Mouse (Mus musculus) heart, embryonic 10.5 days (tissue): ENCODE measurements around the gene Ube4a. TPM values are rescaled to one million over a fixed set of nuclear protein-coding genes. Genes with fewer than 3 reads are reported as not detected.

Experiments used
- DNase-seq: peaks from one replicate; pipeline ENCODE4 v3.0.0-alpha.2; 2017; ENCODE audit warnings: low spot score
- H3K27ac ChIP-seq: fragments of 300-500 bp; sonication (generic); 2 replicates; pipeline ENCODE4 v1.5.1; 2016; ENCODE audit warnings: mild to moderate bottlenecking
- H3K27me3 ChIP-seq: fragments of 300-500 bp; sonication (generic); 2 replicates; pipeline ENCODE4 v1.6.1; 2016; ENCODE audit warnings: mild to moderate bottlenecking; ENCODE audit not compliant: poor library complexity, insufficient read depth, severe bottlenecking
- H3K36me3 ChIP-seq: fragments of 300-500 bp; sonication (generic); 2 replicates; pipeline ENCODE4 v1.6.1; 2016; ENCODE audit warnings: mild to moderate bottlenecking, moderate library complexity
- H3K4me1 ChIP-seq: fragments of 300-500 bp; sonication (generic); 2 replicates; pipeline ENCODE4 v1.6.1; 2016; ENCODE audit warnings: mild to moderate bottlenecking
- H3K4me3 ChIP-seq: fragments of 300-500 bp; sonication (generic); 2 replicates; pipeline ENCODE4 v1.5.1; 2016; ENCODE audit warnings: mild to moderate bottlenecking, moderate library complexity
- H3K9me3 ChIP-seq: fragments of 300-500 bp; sonication (generic); 2 replicates; pipeline ENCODE4 v1.6.1; 2016; ENCODE audit warnings: mild to moderate bottlenecking, moderate library complexity
- WGBS: fragments of 180-500 bp; shearing (Covaris S2); methylation state at CpG from one replicate; pipeline ENCODE4 v1.1.7; 2016; 5-methylcytosine and 5-hydroxymethylcytosine counted together
- polyA plus RNA-seq: library from polyadenylated mRNA; unstranded; fragments of >200 nt; fragmentation: Nextera tagmentation; extraction: Ambion mirVana; gene quantifications from 2 replicates; pipeline ENCODE4 v1.2.1, GENCODE M21; 2016

Ube4a gene
- polyA plus RNA-seq, 1 experiment from 2014 or later = 17.8 TPM

- no peaks in the 10 kb centered on the region for H3K9me3 ChIP-seq
- DNase-seq = no peak
- no peaks in the 10 kb centered on the region for H3K27me3 ChIP-seq
- H3K27ac ChIP-seq = no peak overlapping the region
- H3K4me3 ChIP-seq = no peak overlapping the region
- H3K4me1 ChIP-seq = peaks cover 55% of the 10 kb centered on the region
- H3K36me3 ChIP-seq = no peaks in the 10 kb centered on the region; the same call in 1 of the 2 replicates
Observed at GRCm38 (mm10) chr9:44874198-44874597, 91.2 kb downstream of the Ube4a start.

GRCm38 (mm10) chr9:44873665-44874064 lies 91.7 kb downstream of the Ube4a start:
- H3K36me3 ChIP-seq = no peaks in the 10 kb centered on the region; the same call in 1 of the 2 replicates
- H3K4me1 ChIP-seq = peaks cover 51% of the 10 kb centered on the region
- DNase-seq = no peak
- WGBS = 76% methylated on average over 5 of the region's 5 CpGs
- no peak overlapping the region for H3K4me3 ChIP-seq
- no peaks in the 10 kb centered on the region for H3K27me3 ChIP-seq
- no peaks in the 10 kb centered on the region for H3K9me3 ChIP-seq
- no peak overlapping the region for H3K27ac ChIP-seq

Other genes starting within 250 kb of the Ube4a start
- gene Phldb1, start 230.4 kb downstream of the Ube4a start, polyA plus RNA-seq = 29.1 and 34.7 TPM in 2 replicates
- gene Arcn1, start 197.8 kb downstream of the Ube4a start, polyA plus RNA-seq = 159 and 167 TPM in 2 replicates
- 77.2 and 84.8 TPM in 2 replicates for gene Ift46, start 197.7 kb downstream of the Ube4a start, polyA plus RNA-seq
- 1.7 and 1.8 TPM in 2 replicates for gene Tmem25, start 166.3 kb downstream of the Ube4a start, polyA plus RNA-seq
- gene Ttc36, start 162.5 kb downstream of the Ube4a start, polyA plus RNA-seq = 0.50 TPM in 1 of 2 replicates, not detected in the other
- gene Kmt2a, start 84.3 kb downstream of the Ube4a start, polyA plus RNA-seq = 7.4 and 10.5 TPM in 2 replicates
- 722 and 893 TPM in 2 replicates for gene Atp5l, start 44.9 kb downstream of the Ube4a start, polyA plus RNA-seq
- not detected in 2 replicates for gene Cd3g, start 14.8 kb upstream of the Ube4a start, polyA plus RNA-seq
- not detected in 2 replicates for gene Cd3d, start 16.2 kb upstream of the Ube4a start, polyA plus RNA-seq
- gene Cd3e, start 44.0 kb upstream of the Ube4a start, polyA plus RNA-seq = not detected in 2 replicates
- 1.1 and 5.5 TPM in 2 replicates for gene Mpzl2, start 74.2 kb upstream of the Ube4a start, polyA plus RNA-seq
- gene Mpzl3, start 89.6 kb upstream of the Ube4a start, polyA plus RNA-seq = 2.9 and 3.2 TPM in 2 replicates
- gene Jaml, start 113.6 kb upstream of the Ube4a start, polyA plus RNA-seq = 0.54 and 2.2 TPM in 2 replicates
- 2.3 and 5.3 TPM in 2 replicates for gene Scn2b, start 152.2 kb upstream of the Ube4a start, polyA plus RNA-seq
- gene Scn4b, start 172.8 kb upstream of the Ube4a start, polyA plus RNA-seq = 1.9 and 2.7 TPM in 2 replicates
- gene BC049352, start 216.4 kb upstream of the Ube4a start, polyA plus RNA-seq = not detected in 2 replicates
- gene Tmprss4, start 238.5 kb upstream of the Ube4a start, polyA plus RNA-seq = not detected in 2 replicates